Mouse (Mus musculus) kidney, embryonic 16.5 days (tissue): ENCODE measurements around the gene 0610009B22Rik. TPM values are rescaled to one million over a fixed set of nuclear protein-coding genes. Genes with fewer than 3 reads are reported as not detected.

ENCODE experiments used
- ATAC-seq: fragments of 200-750 bp; cut with Nextera tagmentation; 2 replicates; pipeline ENCODE4 v1.8.0; 2017; ENCODE audit warnings: moderate TSS enrichment; ENCODE audit not compliant: low FRiP score, low TSS enrichment
- H3K27ac ChIP-seq: fragments of 300-500 bp; sonication (generic); 2 replicates; pipeline ENCODE4 v1.5.1; 2014; ENCODE audit warnings: low read length
- H3K27me3 ChIP-seq: fragments of 300-500 bp; sonication (generic); 2 replicates; pipeline ENCODE4 v1.6.1; 2014; ENCODE audit warnings: low read length, control low read depth, mixed read lengths; ENCODE audit not compliant: insufficient read depth
- H3K36me3 ChIP-seq: fragments of 300-500 bp; sonication (generic); 2 replicates; pipeline ENCODE4 v1.6.1; 2014; ENCODE audit warnings: low read length, control low read depth, mixed read lengths; ENCODE audit not compliant: insufficient read depth
- H3K4me1 ChIP-seq: fragments of 300-500 bp; sonication (generic); 2 replicates; pipeline ENCODE4 v1.6.1; 2014; ENCODE audit warnings: low read length, control low read depth, mixed read lengths; ENCODE audit not compliant: insufficient read depth
- H3K4me2 ChIP-seq: fragments of 300-500 bp; sonication (generic); replicated peaks from 2 replicates; pipeline ENCODE4 v1.6.1; 2014; ENCODE audit warnings: low read depth, low read length
- H3K4me3 ChIP-seq: fragments of 300-500 bp; sonication (generic); 2 replicates; pipeline ENCODE4 v1.5.1; 2014; ENCODE audit warnings: mild to moderate bottlenecking, low read length
- H3K9ac ChIP-seq: fragments of 300-500 bp; sonication (generic); replicated peaks from 2 replicates; pipeline ENCODE4 v1.6.1; 2014; ENCODE audit warnings: low read length
- H3K9me3 ChIP-seq: fragments of 300-500 bp; sonication (generic); 2 replicates; pipeline ENCODE4 v1.6.1; 2016; ENCODE audit warnings: low read length, control low read depth
- whole genome bisulfite sequencing: fragments of 180-500 bp; shearing (Covaris S2); extraction: QIAGEN DNeasy Blood & Tissue Kit; methylation state at CpG from one replicate; pipeline ENCODE4 v1.1.7; 2014; 5-methylcytosine and 5-hydroxymethylcytosine counted together
- polyA plus RNA-seq: library from polyadenylated mRNA; unstranded; fragments of >200 nt; fragmentation: Nextera tagmentation; extraction: Ambion mirVana; gene quantifications from 2 replicates; pipeline ENCODE4 v1.2.1, GENCODE M21; 2015

0610009B22Rik gene
- polyA plus RNA-seq, 1 experiment from 2014 or later, result 105 TPM

DNA sequence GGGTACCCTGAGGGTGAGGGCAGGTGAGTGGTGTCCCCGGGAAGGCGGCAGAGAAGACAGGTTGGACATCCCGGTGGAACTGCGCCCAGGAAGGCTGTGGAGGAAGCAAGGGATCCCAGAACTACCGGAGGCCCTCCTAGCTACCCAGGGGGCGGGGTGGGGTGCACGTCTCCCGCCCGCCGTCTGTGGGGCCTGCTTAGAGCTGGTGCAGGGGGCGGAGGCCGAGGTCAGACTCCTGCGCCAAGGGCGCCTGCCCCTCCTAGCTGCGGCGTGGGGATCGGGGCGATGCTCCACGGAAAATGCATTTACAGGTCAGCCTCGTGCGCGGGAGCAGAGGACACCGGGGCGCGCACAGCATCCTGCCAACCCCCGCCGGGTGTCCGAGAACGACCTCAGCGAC, 38.4 kb downstream of the 0610009B22Rik start:
- WGBS, result under 1% methylated on average over 30 of the region's 30 CpGs
- peak overlapping the region; percentile 82 for H3K9ac ChIP-seq

DNA sequence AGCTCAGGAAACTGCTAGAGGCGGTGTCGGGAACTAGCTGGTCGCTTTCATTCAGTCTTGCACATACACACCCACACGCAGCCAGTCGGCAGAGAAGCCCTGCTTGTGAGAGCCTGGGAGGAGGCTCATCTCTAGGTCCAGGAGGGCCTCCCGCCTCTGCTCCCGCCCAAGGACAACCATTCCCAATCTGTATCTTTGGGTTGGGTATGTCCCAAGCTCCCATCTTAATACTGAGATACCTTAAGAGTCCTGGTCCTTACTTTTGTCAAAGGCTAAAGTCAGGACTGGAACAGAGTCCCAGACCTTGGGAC, 38.8 kb downstream of the 0610009B22Rik start:
- no peak; the same call in 1 of the 2 replicates for ATAC-seq
- peak overlapping the region; percentile 76 for H3K4me3 ChIP-seq
- 2% methylated on average over 7 of the region's 7 CpGs for WGBS

More for the DNA sequence above, 38.4 kb downstream of the 0610009B22Rik start:
- peak overlapping the region; percentile 94 for H3K4me2 ChIP-seq
- H3K36me3 ChIP-seq, result peaks cover 2% of the 10 kb centered on the region; the same call in 1 of the 2 replicates
- ATAC-seq, result peak; percentile 17
- peak overlapping the region; percentile 80 for H3K27ac ChIP-seq
- peak overlapping the region; percentile 76 for H3K4me3 ChIP-seq
- peaks cover 35% of the 10 kb centered on the region for H3K4me1 ChIP-seq
- no peaks in the 10 kb centered on the region for H3K9me3 ChIP-seq
- H3K27me3 ChIP-seq, result no peaks in the 10 kb centered on the region

DNA sequence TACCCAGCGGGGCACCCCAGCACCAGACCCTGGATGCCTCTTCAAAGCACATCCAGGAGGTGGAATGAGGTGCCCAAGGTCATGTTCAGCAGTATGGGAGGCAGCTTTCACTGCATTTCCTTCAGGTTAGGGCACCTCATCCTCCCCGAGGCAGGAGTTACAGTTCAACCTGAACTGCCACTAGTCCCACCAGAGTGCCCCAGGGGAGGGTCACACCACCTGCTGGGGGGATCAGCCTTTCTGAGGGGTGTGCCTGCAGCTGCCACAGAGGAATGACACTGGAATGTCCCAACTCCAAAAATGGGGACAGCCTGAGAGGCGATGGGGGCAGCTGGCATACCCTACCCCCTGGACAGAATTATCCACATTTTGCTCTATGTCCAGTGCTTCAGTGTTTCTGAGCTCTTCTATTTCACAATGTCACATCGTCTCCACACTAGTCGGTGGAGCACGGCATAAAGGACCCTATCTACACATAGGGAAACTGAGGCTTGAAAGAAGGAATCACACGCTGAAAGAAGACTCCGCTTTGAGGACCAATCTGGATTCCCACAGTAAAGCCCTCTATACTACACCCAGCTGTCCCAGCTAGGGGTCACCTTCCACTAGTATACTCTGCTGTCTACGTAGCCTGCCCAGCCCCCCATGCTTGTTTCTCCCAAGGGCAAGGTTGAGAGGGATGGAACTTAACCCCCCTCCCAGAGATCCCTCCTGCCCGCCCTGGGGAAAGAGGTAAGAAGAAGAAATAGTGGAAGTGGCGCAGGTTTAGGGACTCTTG, 39.4 kb downstream of the 0610009B22Rik start:
- 35% methylated on average over 11 of the region's 11 CpGs for WGBS
- H3K9me3 ChIP-seq, result no peaks in the 10 kb centered on the region
- H3K4me3 ChIP-seq, result peak overlapping the region; percentile 76
- peaks cover 35% of the 10 kb centered on the region for H3K4me1 ChIP-seq
- peak overlapping the region; percentile 94 for H3K4me2 ChIP-seq
- no peaks in the 10 kb centered on the region for H3K27me3 ChIP-seq
- peaks cover 10% of the 10 kb centered on the region for H3K36me3 ChIP-seq
- H3K27ac ChIP-seq, result peak overlapping the region; percentile 80; the same call in 1 of the 2 replicates
- ATAC-seq, result no peak
- peak overlapping the region; percentile 82 for H3K9ac ChIP-seq

More for the DNA sequence above, 38.8 kb downstream of the 0610009B22Rik start:
- Histone ChIP-seq H3K4me2 (peak overlapping the region; percentile 94), H3K27ac (peak overlapping the region; percentile 80; the same call in 1 of the 2 replicates), H3K9ac (peak overlapping the region; percentile 82), H3K36me3 (peaks cover 6% of the 10 kb centered on the region; the same call in 1 of the 2 replicates), H3K27me3 (no peaks in the 10 kb centered on the region), H3K4me1 (peaks cover 35% of the 10 kb centered on the region), H3K9me3 (no peaks in the 10 kb centered on the region)

DNA sequence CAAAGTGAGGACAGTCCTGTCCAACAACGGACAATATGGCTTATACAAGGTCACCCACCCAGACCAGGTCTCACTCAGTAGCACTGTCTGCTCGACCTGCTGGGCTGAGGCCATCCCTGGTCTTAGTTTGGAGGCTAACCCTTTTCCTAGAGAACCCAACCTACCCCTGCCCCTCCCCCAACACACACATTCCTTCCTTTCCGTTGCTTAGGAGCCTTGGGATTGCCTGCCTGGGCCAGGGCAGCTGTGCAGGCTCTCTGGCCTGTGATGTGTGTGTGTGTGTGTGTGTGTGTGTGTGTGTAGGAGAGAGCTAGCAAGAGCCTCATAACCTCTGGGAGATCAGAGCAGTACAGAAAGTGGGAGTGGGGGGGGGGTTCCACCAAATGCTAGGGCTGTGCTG, 40.1 kb downstream of the 0610009B22Rik start:
- 24% methylated on average over 3 of the region's 3 CpGs for WGBS
- peak overlapping the region; percentile 51; the same call in 1 of the 2 replicates for H3K9ac ChIP-seq

DNA sequence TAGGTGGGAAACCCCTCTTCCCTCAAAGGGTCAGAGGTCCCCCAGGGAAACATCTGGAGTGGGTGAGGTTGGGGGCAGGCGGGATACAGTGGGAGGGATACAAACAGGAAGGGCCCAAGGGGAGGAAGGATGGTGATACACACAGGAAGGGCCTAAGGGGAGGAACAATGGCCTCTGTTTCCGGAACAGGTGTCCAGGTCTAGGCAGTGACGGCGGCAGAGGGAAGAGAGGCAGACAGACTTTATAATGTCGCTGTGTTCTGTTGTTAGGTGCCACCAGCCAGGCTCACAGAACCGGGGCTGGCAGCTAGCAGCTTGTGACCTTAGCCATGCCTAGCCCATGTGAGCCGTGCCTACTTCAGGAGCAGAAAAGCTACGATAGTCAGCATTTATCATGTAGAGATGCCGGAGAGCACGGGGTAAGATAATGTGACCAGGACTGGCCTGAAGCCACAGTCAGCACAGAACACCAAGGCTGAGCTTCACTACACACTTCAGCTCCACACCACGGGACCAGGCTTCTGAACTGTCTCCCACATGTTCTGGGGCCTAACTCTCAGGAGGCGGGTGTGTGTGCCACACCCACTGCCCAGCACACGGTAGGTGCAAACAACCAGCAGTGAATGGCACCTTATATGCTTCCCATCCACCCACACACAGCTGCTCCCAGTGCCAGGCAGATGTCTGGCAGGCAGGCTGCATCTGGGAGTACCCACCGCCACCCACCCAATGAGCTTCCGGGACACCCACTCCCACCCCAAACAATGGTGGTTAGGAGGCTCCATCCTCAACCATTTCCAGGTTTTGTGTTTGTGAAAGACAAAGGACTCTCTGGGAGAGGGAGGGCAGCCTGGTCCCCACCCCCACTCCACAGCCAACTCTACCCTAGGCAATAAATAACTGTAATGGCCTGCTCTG, 41.7 kb downstream of the 0610009B22Rik start:
- Histone ChIP-seq H3K4me2 (peak overlapping the region; percentile 94), H3K27ac (peak overlapping the region; percentile 82), H3K36me3 (peaks cover 23% of the 10 kb centered on the region), H3K4me1 (peaks cover 41% of the 10 kb centered on the region), H3K9me3 (no peaks in the 10 kb centered on the region), H3K9ac (peak overlapping the region; percentile 41; the same call in 1 of the 2 replicates), H3K27me3 (no peaks in the 10 kb centered on the region), H3K4me3 (no peak overlapping the region)
- 54% methylated on average over 15 of the region's 15 CpGs for WGBS
- ATAC-seq, result no peak

More for the DNA sequence above, 40.1 kb downstream of the 0610009B22Rik start:
- ATAC-seq, result peak; percentile 12; the same call in 1 of the 2 replicates
- peaks cover 39% of the 10 kb centered on the region for H3K4me1 ChIP-seq
- peak overlapping the region; percentile 70 for H3K27ac ChIP-seq
- no peaks in the 10 kb centered on the region for H3K27me3 ChIP-seq
- no peaks in the 10 kb centered on the region for H3K9me3 ChIP-seq
- peak overlapping the region; percentile 76 for H3K4me3 ChIP-seq
- peaks cover 17% of the 10 kb centered on the region for H3K36me3 ChIP-seq
- peak overlapping the region; percentile 94 for H3K4me2 ChIP-seq

DNA sequence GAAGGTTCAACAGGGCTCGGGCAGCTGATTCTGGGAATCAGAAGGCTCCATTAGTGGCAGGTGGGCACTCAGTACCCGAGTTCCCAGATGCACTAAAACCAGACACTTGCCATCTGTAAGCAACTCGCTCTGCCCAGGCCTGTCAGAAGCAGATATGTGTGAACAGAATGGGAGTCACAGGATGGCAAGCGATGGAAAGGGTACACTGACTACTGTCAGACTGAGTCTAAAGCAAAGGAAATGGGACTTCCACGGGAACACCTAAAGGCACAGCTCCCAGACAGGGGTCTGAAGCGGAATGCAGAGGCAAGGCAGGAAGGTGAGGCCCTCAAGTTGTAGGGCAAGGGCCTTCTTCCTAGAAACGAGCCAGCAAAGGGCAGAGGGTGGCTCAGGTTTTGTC, 42.4 kb downstream of the 0610009B22Rik start:
- Histone ChIP-seq H3K9me3 (no peaks in the 10 kb centered on the region), H3K27ac (peak overlapping the region; percentile 48; the same call in 1 of the 2 replicates), H3K4me1 (peaks cover 41% of the 10 kb centered on the region), H3K4me2 (peak overlapping the region; percentile 25; the same call in 1 of the 2 replicates), H3K4me3 (no peak overlapping the region), H3K36me3 (peaks cover 23% of the 10 kb centered on the region), H3K9ac (no peak overlapping the region), H3K27me3 (no peaks in the 10 kb centered on the region)
- no peak for ATAC-seq
- WGBS, result 76% methylated on average over 7 of the region's 7 CpGs

DNA sequence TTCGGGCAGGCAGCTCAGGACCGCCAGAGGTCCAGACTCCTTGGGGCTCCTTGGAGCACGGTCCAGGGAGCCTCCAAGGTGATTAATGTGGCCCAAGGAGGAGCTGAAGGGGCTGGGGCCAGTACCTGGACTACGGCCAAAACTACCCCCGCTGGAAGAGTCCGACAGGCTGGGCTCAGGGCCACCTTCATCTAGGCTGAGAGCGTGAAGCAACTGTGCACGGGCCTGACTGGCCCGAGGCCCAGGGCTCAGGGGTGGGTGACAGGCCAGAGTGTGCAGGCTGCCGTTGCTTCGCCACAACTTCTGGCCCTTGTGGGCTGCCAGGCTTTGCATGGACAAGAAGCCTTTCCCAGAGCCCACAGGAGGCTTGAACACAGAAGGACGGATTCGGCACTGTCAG, 43.4 kb downstream of the 0610009B22Rik start:
- ATAC-seq, result no peak
- Histone ChIP-seq H3K4me1 (peaks cover 41% of the 10 kb centered on the region), H3K4me3 (no peak overlapping the region), H3K27me3 (no peaks in the 10 kb centered on the region), H3K36me3 (peaks cover 23% of the 10 kb centered on the region), H3K27ac (no peak overlapping the region), H3K9ac (no peak overlapping the region), H3K9me3 (no peaks in the 10 kb centered on the region), H3K4me2 (no peak overlapping the region)
- 63% methylated on average over 13 of the region's 13 CpGs for WGBS

DNA sequence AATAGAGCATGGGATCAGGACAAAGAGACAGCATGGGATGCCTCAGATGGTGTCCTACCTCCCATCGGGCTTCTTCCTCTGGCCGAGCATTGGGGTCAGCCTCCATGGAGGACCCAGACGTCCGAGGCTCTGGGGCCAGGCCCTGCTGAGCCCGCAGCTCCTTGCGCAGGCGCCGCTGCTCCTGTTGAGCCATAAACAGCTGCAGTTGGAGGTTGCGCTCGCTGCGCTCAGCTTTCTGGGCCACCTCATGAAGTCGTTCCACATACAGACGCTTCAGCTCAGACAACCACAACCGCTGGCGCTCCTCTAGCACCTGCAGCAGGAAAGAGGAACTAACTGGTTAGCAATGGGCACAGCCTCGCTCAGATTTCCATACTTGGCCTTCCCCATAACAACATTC, 44.5 kb downstream of the 0610009B22Rik start:
- no peak for ATAC-seq
- H3K9me3 ChIP-seq, result no peaks in the 10 kb centered on the region
- H3K9ac ChIP-seq, result peak overlapping the region; percentile 35; the same call in 1 of the 2 replicates
- peaks cover 23% of the 10 kb centered on the region for H3K36me3 ChIP-seq
- WGBS, result 79% methylated on average over 16 of the region's 16 CpGs
- H3K27me3 ChIP-seq, result no peaks in the 10 kb centered on the region
- peaks cover 31% of the 10 kb centered on the region for H3K4me1 ChIP-seq
- H3K4me2 ChIP-seq, result no peak overlapping the region
- H3K4me3 ChIP-seq, result no peak overlapping the region
- H3K27ac ChIP-seq, result no peak overlapping the region

DNA sequence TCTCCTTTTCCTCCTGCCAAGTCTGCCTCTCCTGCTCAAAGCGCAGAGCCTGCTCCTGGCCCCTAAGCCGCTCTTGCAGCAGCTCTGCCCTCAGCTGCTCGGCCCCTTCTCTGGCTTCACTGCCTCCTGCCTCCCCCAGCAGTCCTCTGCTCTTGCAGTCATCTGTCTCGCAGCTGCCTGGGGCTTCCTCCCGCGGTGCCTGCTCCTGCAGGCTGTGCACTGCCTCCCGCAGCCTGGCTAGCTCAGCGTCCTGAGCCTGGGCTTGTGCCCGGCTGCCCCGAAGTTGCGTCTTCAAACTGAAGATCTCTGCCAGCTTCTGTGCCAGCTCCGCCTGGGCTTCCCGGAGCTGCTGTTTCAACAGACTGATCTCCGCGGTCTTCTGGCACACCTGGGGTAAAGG, 44.9 kb downstream of the 0610009B22Rik start:
- ATAC-seq, result no peak
- Histone ChIP-seq H3K27me3 (no peaks in the 10 kb centered on the region), H3K4me3 (no peak overlapping the region), H3K9ac (peak overlapping the region; percentile 35; the same call in 1 of the 2 replicates), H3K4me2 (no peak overlapping the region), H3K9me3 (no peaks in the 10 kb centered on the region), H3K4me1 (peaks cover 26% of the 10 kb centered on the region), H3K27ac (no peak overlapping the region), H3K36me3 (peaks cover 23% of the 10 kb centered on the region)
- 61% methylated on average over 15 of the region's 15 CpGs for WGBS
